20 mouse cellular contexts compared by ENCODE assay signal in genomic region chr17:45928013-45928412, GRCm38 (mm10).
DNase-seq lines count a peak whose midpoint lies in the region; ATAC-seq and TF ChIP-seq lines count a peak whose summit lies in the region.
"Had no signal": no experiment of that assay in that cellular context is flagged by ENCODE, and none has a peak within 500 bp of the region (broad histone marks: within the 10 kb centered on the region; RNA-seq: fewer than 3 reads in every experiment).

No protein-coding gene starts in this region.

- no peaks in the 10 kb centered on the region for H3K79me2 ChIP-seq in myocyte (ENCODE audit: control insufficient read depth, insufficient read depth)

- H3K36me3 ChIP-seq in midbrain, embryonic 11.5 days (ENCODE audit: control insufficient read depth, insufficient read depth, low read length), result no peaks in the 10 kb centered on the region
- H3K36me3 ChIP-seq in midbrain, postnatal 0 days (ENCODE audit: insufficient read depth, low read length), result no peaks in the 10 kb centered on the region
- no peaks in the 10 kb centered on the region for H3K36me3 ChIP-seq in limb, embryonic 10.5 days
- H3K36me3 ChIP-seq in myocyte (ENCODE audit: control insufficient read depth, insufficient read depth), result no peaks in the 10 kb centered on the region
- H3K36me3 ChIP-seq: G1E had no signal

- TF ChIP-seq POLR2A in myocyte (IDR thresholded peaks at IDR 0.05; ENCODE audit: insufficient read length, low read depth), result no peak

- H3K27me3 ChIP-seq in midbrain, embryonic 11.5 days (ENCODE audit: control insufficient read depth, insufficient read depth, low read length), result no peaks in the 10 kb centered on the region
- no peaks in the 10 kb centered on the region for H3K27me3 ChIP-seq in midbrain, postnatal 0 days (ENCODE audit: insufficient read depth, low read length)
- no peaks in the 10 kb centered on the region for H3K27me3 ChIP-seq in limb, embryonic 10.5 days (ENCODE audit: low read depth, poor library complexity, severe bottlenecking)
- no peaks in the 10 kb centered on the region for H3K27me3 ChIP-seq in myocyte (ENCODE audit: control insufficient read depth, insufficient read depth, insufficient read length)
- H3K27me3 ChIP-seq: Patski had no signal

- H3K27ac ChIP-seq in midbrain, embryonic 11.5 days (ENCODE audit: low read depth, low read length), result no peak overlapping the region
- H3K27ac ChIP-seq in midbrain, postnatal 0 days (ENCODE audit: low read depth, low read length), result no peak overlapping the region
- 0 out of 2 replicates have a peak overlapping the region, but pooled peaks have one; percentile 1 for H3K27ac ChIP-seq in limb, embryonic 10.5 days

- DNase-seq in midbrain, embryonic 11.5 days (ENCODE audit: low spot score, missing footprints), result peak; percentile 39
- no peak for DNase-seq in midbrain, postnatal 0 days (ENCODE audit: low spot score)
- no peak for DNase-seq in limb, embryonic 10.5 days (ENCODE audit: low spot score)
- DNase-seq in spleen, postnatal 36 days (ENCODE audit: low spot score in 2 of 2), result no peak
- DNase-seq in ovary, postnatal 36 days (ENCODE audit: low spot score), result no peak
- DNase-seq: adrenal gland, adult 2 months; adrenal gland, adult 8-10 months; adrenal gland, postnatal 10 days; adrenal gland, postnatal 14 days; adrenal gland, postnatal 25 days; adrenal gland, postnatal 36 days; B cell, adult 2 months; cerebellum, adult 11 months; cerebellum, adult 11-12 months; cerebellum, adult 18-20 months had no signal

- H3K4me2 ChIP-seq in midbrain, embryonic 11.5 days, result no peak overlapping the region
- no peak overlapping the region for H3K4me2 ChIP-seq in midbrain, postnatal 0 days (ENCODE audit: low read depth, low read length, poor library complexity, severe bottlenecking)
- no peak overlapping the region for H3K4me2 ChIP-seq in myocyte (ENCODE audit: low read depth)

- H3K9me3 ChIP-seq in midbrain, embryonic 11.5 days (ENCODE audit: control insufficient read depth, low read length), result no peaks in the 10 kb centered on the region
- H3K9me3 ChIP-seq in midbrain, postnatal 0 days (ENCODE audit: low read length), result no peaks in the 10 kb centered on the region
- H3K9me3 ChIP-seq in limb, embryonic 10.5 days (replicated peaks), result no peaks in the 10 kb centered on the region
- H3K9me3 ChIP-seq: G1E had no signal

- no peak for TF ChIP-seq CTCF in midbrain, postnatal 0 days (IDR thresholded peaks at IDR 0.05)

- H3K9ac ChIP-seq in midbrain, embryonic 11.5 days (ENCODE audit: low read length), result no peak overlapping the region
- H3K9ac ChIP-seq in midbrain, postnatal 0 days (replicated peaks; ENCODE audit: low read length, poor library complexity, severe bottlenecking), result no peak overlapping the region

- no peak overlapping the region for H3K4me3 ChIP-seq in midbrain, embryonic 11.5 days (ENCODE audit: low read depth, low read length)
- no peak overlapping the region for H3K4me3 ChIP-seq in midbrain, postnatal 0 days (ENCODE audit: low read depth, low read length)
- no peak overlapping the region for H3K4me3 ChIP-seq in limb, embryonic 10.5 days
- no peak overlapping the region for H3K4me3 ChIP-seq in myocyte

- WGBS in midbrain, embryonic 11.5 days, result 81% methylated on average over 4 of the region's 4 CpGs
- 88% methylated on average over 4 of the region's 4 CpGs for WGBS in midbrain, postnatal 0 days
- WGBS in limb, embryonic 10.5 days, result 83% methylated on average over 4 of the region's 4 CpGs

- H3ac ChIP-seq in myocyte (ENCODE audit: control insufficient read depth, insufficient read length), result no peak overlapping the region

- peaks cover 3% of the 10 kb centered on the region for H3K4me1 ChIP-seq in midbrain, embryonic 11.5 days (ENCODE audit: control insufficient read depth, insufficient read depth, low read length)
- no peaks in the 10 kb centered on the region for H3K4me1 ChIP-seq in midbrain, postnatal 0 days (ENCODE audit: insufficient read depth, low read length)
- peaks cover 57% of the 10 kb centered on the region for H3K4me1 ChIP-seq in limb, embryonic 10.5 days

- ATAC-seq in midbrain, embryonic 11.5 days (ENCODE audit: low FRiP score), result no peak
- ATAC-seq in midbrain, postnatal 0 days (ENCODE audit: low FRiP score), result no peak
- ATAC-seq: activated CD4-positive, CD25-positive, alpha-beta regulatory T cell, adult 4 months; CD4-positive, CD25-positive, alpha-beta regulatory T cell, adult 4 months; Patski had no signal

TF ChIP-seq in myocyte, 11 proteins besides CTCF, POLR2A, EP300 and RAD21:
- TF ChIP-seq SRF (IDR thresholded peaks at IDR 0.05; ENCODE audit: control insufficient read depth, insufficient read length, low read depth) (no peak), TCF12 (IDR thresholded peaks at IDR 0.05; ENCODE audit: insufficient read depth, poor library complexity, severe bottlenecking) (peak; percentile 69), TCF3 (IDR thresholded peaks at IDR 0.05; ENCODE audit: insufficient read length, low read depth) (peak; percentile 16), REST (IDR thresholded peaks at IDR 0.05; ENCODE audit: insufficient read depth, insufficient read length) (no peak), MAX (IDR thresholded peaks at IDR 0.05; ENCODE audit: low read depth) (no peak), MYOG (IDR thresholded peaks at IDR 0.05; ENCODE audit: control insufficient read depth in 1 of 3, insufficient read depth in 1 of 3, insufficient read length in 2 of 3, low read depth in 2 of 3) (peak; percentile 61 to 90 (median 65)), MYOD1 (IDR thresholded peaks at IDR 0.05; ENCODE audit: control insufficient read depth in 1 of 3, insufficient read length in 2 of 3, low read depth in 2 of 3) (peak; percentile 15 to 91 (median 82))
